Mouse (Mus musculus) hindbrain, embryonic 12.5 days (tissue): ENCODE data around the gene Cip2a. TPM values are rescaled to one million over a fixed set of nuclear protein-coding genes. Genes with fewer than 3 reads are reported as not detected.

Experiments used
- ATAC-seq: fragments of 200-750 bp; cut with Nextera tagmentation; 2 replicates; pipeline ENCODE4 v1.8.0; 2017; ENCODE audit warnings: moderate TSS enrichment; ENCODE audit not compliant: low FRiP score
- H3K27ac ChIP-seq: fragments of 300-500 bp; sonication (generic); 2 replicates; pipeline ENCODE4 v1.5.1; 2016; ENCODE audit warnings: mild to moderate bottlenecking
- H3K27me3 ChIP-seq: fragments of 300-500 bp; sonication (generic); 2 replicates; pipeline ENCODE4 v1.6.1; 2016; ENCODE audit warnings: mild to moderate bottlenecking
- H3K36me3 ChIP-seq: fragments of 300-500 bp; sonication (generic); 2 replicates; pipeline ENCODE4 v1.6.1; 2016; ENCODE audit warnings: mild to moderate bottlenecking
- H3K4me1 ChIP-seq: fragments of 300-500 bp; sonication (generic); 2 replicates; pipeline ENCODE4 v1.6.1; 2016
- H3K4me2 ChIP-seq: fragments of 300-500 bp; sonication (generic); replicated peaks from 2 replicates; pipeline ENCODE4 v1.6.1; 2016; ENCODE audit warnings: mild to moderate bottlenecking
- H3K4me3 ChIP-seq: fragments of 300-500 bp; sonication (generic); 2 replicates; pipeline ENCODE4 v1.5.1; 2016; ENCODE audit warnings: mild to moderate bottlenecking
- H3K9ac ChIP-seq: fragments of 300-500 bp; sonication (generic); 2 replicates; pipeline ENCODE4 v1.6.1; 2016; ENCODE audit warnings: mild to moderate bottlenecking, moderate library complexity
- H3K9me3 ChIP-seq: fragments of 300-500 bp; sonication (generic); replicated peaks from 2 replicates; pipeline ENCODE4 v1.6.1; 2016; ENCODE audit warnings: mild to moderate bottlenecking
- WGBS: fragments of 180-500 bp; shearing (Covaris S2); methylation state at CpG from one replicate; pipeline ENCODE4 v1.1.7; 2016; 5-methylcytosine and 5-hydroxymethylcytosine counted together
- polyA plus RNA-seq: library from polyadenylated mRNA; unstranded; fragments of >200 nt; fragmentation: Nextera tagmentation; extraction: Ambion mirVana; gene quantifications from 2 replicates; pipeline ENCODE4 v1.2.1, GENCODE M21; 2016

The Cip2a gene
- polyA plus RNA-seq: 27.2 and 27.9 TPM in 2 replicates

GRCm38 (mm10) chr16:48993559-48994342 is at the start of gene Cip2a, which contains the start of gene Dzip3:
Cip2a (plus strand) TSS chr16:48994185.
Dzip3 (minus strand) TSS chr16:48994165.
- peak within 1 kb of the TSS; percentile 94 for H3K9ac ChIP-seq
- H3K4me2 ChIP-seq: peak within 1 kb of the TSS; percentile 90
- H3K4me1 ChIP-seq: peaks cover 22% of the 10 kb centered on the region
- WGBS: under 1% methylated on average over 73 of the region's 74 CpGs
- no peaks in the 10 kb centered on the region for H3K27me3 ChIP-seq
- H3K36me3 ChIP-seq: no peaks in the 10 kb centered on the region
- H3K9me3 ChIP-seq: no peaks in the 10 kb centered on the region
- H3K27ac ChIP-seq: peak within 1 kb of the TSS; percentile 96
- peak within 1 kb of the TSS; percentile 89 for H3K4me3 ChIP-seq
- peak; percentile 100 for ATAC-seq

- H3K27ac ChIP-seq: no peak overlapping the region
- no peaks in the 10 kb centered on the region for H3K9me3 ChIP-seq
- 92% methylated on average over 2 of the region's 2 CpGs for WGBS
- H3K9ac ChIP-seq: no peak overlapping the region
- no peak overlapping the region for H3K4me3 ChIP-seq
- H3K4me2 ChIP-seq: no peak overlapping the region
- H3K36me3 ChIP-seq: peaks cover 16% of the 10 kb centered on the region
- no peak for ATAC-seq
- H3K4me1 ChIP-seq: no peaks in the 10 kb centered on the region
- no peaks in the 10 kb centered on the region for H3K27me3 ChIP-seq
These were observed 21.0 kb upstream of the Cip2a start for GRCm38 (mm10) chr16:48972996-48973395.

GRCm38 (mm10) chr16:48973548-48973947 is 20.4 kb upstream of the Cip2a start:
- 100% methylated on average over 1 of the region's 1 CpGs for WGBS
- H3K4me1 ChIP-seq: no peaks in the 10 kb centered on the region

GRCm38 (mm10) chr16:48979965-48980364 is 14.0 kb upstream of the Cip2a start:
- Histone ChIP-seq H3K4me2 (no peak overlapping the region), H3K27me3 (no peaks in the 10 kb centered on the region), H3K4me3 (no peak overlapping the region), H3K9me3 (no peaks in the 10 kb centered on the region), H3K27ac (no peak overlapping the region), H3K4me1 (no peaks in the 10 kb centered on the region), H3K36me3 (peaks cover 26% of the 10 kb centered on the region), H3K9ac (no peak overlapping the region)
- ATAC-seq: no peak

More at GRCm38 (mm10) chr16:48973548-48973947, 20.4 kb upstream of the Cip2a start:
- H3K27me3 ChIP-seq: no peaks in the 10 kb centered on the region
- no peak overlapping the region for H3K4me3 ChIP-seq
- H3K9ac ChIP-seq: no peak overlapping the region
- no peaks in the 10 kb centered on the region for H3K9me3 ChIP-seq
- peaks cover 21% of the 10 kb centered on the region for H3K36me3 ChIP-seq
- no peak overlapping the region for H3K27ac ChIP-seq
- no peak for ATAC-seq
- no peak overlapping the region for H3K4me2 ChIP-seq

- no peak for ATAC-seq
- 51% methylated on average over 5 of the region's 5 CpGs for WGBS
- H3K9me3 ChIP-seq: no peaks in the 10 kb centered on the region
- no peaks in the 10 kb centered on the region for H3K27me3 ChIP-seq
- peaks cover 6% of the 10 kb centered on the region; the same call in 1 of the 2 replicates for H3K36me3 ChIP-seq
- H3K4me3 ChIP-seq: no peak overlapping the region
- no peak overlapping the region for H3K4me2 ChIP-seq
- no peak overlapping the region for H3K9ac ChIP-seq
- H3K4me1 ChIP-seq: no peaks in the 10 kb centered on the region
- no peak overlapping the region for H3K27ac ChIP-seq
These were observed 8.9 kb upstream of the Cip2a start for GRCm38 (mm10) chr16:48985034-48985627.

GRCm38 (mm10) chr16:48989700-48990099 is 4.3 kb upstream of the Cip2a start:
- Histone ChIP-seq H3K27ac (no peak overlapping the region), H3K4me2 (no peak overlapping the region), H3K4me1 (peaks cover 10% of the 10 kb centered on the region), H3K4me3 (no peak overlapping the region), H3K9ac (no peak overlapping the region), H3K36me3 (no peaks in the 10 kb centered on the region), H3K27me3 (no peaks in the 10 kb centered on the region), H3K9me3 (no peaks in the 10 kb centered on the region)
- ATAC-seq: no peak

GRCm38 (mm10) chr16:48992437-48993230 is 1.4 kb upstream of the Cip2a start:
- 39% methylated on average over 10 of the region's 10 CpGs for WGBS
- no peak for ATAC-seq
- Histone ChIP-seq H3K4me2 (peak overlapping the region; percentile 90), H3K4me3 (peak overlapping the region; percentile 89), H3K27me3 (no peaks in the 10 kb centered on the region), H3K36me3 (no peaks in the 10 kb centered on the region), H3K9ac (peak overlapping the region; percentile 94), H3K9me3 (no peaks in the 10 kb centered on the region), H3K4me1 (peaks cover 22% of the 10 kb centered on the region), H3K27ac (0 out of 2 replicates have a peak overlapping the region, but pooled peaks have one; percentile 96)

- peak overlapping the region; percentile 94 for H3K9ac ChIP-seq
- peak overlapping the region; percentile 90 for H3K4me2 ChIP-seq
- H3K4me1 ChIP-seq: peaks cover 22% of the 10 kb centered on the region
- no peaks in the 10 kb centered on the region for H3K36me3 ChIP-seq
- WGBS: 4% methylated on average over 9 of the region's 9 CpGs
- H3K27me3 ChIP-seq: no peaks in the 10 kb centered on the region
- no peak for ATAC-seq
- peak overlapping the region; percentile 89 for H3K4me3 ChIP-seq
- H3K9me3 ChIP-seq: no peaks in the 10 kb centered on the region
- peak overlapping the region; percentile 96 for H3K27ac ChIP-seq
These were observed 790 bp upstream of the Cip2a start for GRCm38 (mm10) chr16:48993231-48993558.

- Histone ChIP-seq H3K4me1 (peaks cover 22% of the 10 kb centered on the region), H3K27ac (no peak overlapping the region), H3K36me3 (0 out of 2 replicates have a peak, but pooled peaks cover under 1% of the 10 kb centered on the region), H3K4me3 (peak overlapping the region; percentile 89), H3K9ac (peak overlapping the region; percentile 94), H3K27me3 (no peaks in the 10 kb centered on the region), H3K9me3 (no peaks in the 10 kb centered on the region), H3K4me2 (peak overlapping the region; percentile 90)
- under 1% methylated on average over 18 of the region's 18 CpGs for WGBS
- peak; percentile 53 for ATAC-seq
These were observed 333 bp downstream of the Cip2a start for GRCm38 (mm10) chr16:48994343-48994693.

- Histone ChIP-seq H3K36me3 (peaks cover 20% of the 10 kb centered on the region), H3K9me3 (no peaks in the 10 kb centered on the region), H3K27me3 (no peaks in the 10 kb centered on the region), H3K4me2 (no peak overlapping the region), H3K27ac (no peak overlapping the region), H3K4me3 (no peak overlapping the region), H3K4me1 (no peaks in the 10 kb centered on the region), H3K9ac (no peak overlapping the region)
- no peak for ATAC-seq
- WGBS: 95% methylated on average over 5 of the region's 5 CpGs
These were observed 10.2 kb downstream of the Cip2a start for GRCm38 (mm10) chr16:49004151-49004550.

GRCm38 (mm10) chr16:49016620-49017332 is 22.8 kb downstream of the Cip2a start:
- H3K27me3 ChIP-seq: no peaks in the 10 kb centered on the region
- no peak for ATAC-seq
- H3K27ac ChIP-seq: no peak overlapping the region
- H3K9me3 ChIP-seq: no peaks in the 10 kb centered on the region
- 84% methylated on average over 5 of the region's 5 CpGs for WGBS
- H3K36me3 ChIP-seq: peaks cover 11% of the 10 kb centered on the region
- H3K4me1 ChIP-seq: no peaks in the 10 kb centered on the region
- H3K9ac ChIP-seq: no peak overlapping the region
- no peak overlapping the region for H3K4me3 ChIP-seq
- H3K4me2 ChIP-seq: no peak overlapping the region

- Histone ChIP-seq H3K4me3 (no peak overlapping the region), H3K27me3 (no peaks in the 10 kb centered on the region), H3K27ac (no peak overlapping the region), H3K9me3 (no peaks in the 10 kb centered on the region), H3K4me1 (no peaks in the 10 kb centered on the region), H3K4me2 (no peak overlapping the region), H3K36me3 (no peaks in the 10 kb centered on the region), H3K9ac (no peak overlapping the region)
- 76% methylated on average over 4 of the region's 4 CpGs for WGBS
- ATAC-seq: no peak
These were observed 41.9 kb downstream of the Cip2a start for GRCm38 (mm10) chr16:49035852-49036251.
